Mouse (Mus musculus): ENCODE data around the gene Mettl26.

Mettl26 gene

DNA sequence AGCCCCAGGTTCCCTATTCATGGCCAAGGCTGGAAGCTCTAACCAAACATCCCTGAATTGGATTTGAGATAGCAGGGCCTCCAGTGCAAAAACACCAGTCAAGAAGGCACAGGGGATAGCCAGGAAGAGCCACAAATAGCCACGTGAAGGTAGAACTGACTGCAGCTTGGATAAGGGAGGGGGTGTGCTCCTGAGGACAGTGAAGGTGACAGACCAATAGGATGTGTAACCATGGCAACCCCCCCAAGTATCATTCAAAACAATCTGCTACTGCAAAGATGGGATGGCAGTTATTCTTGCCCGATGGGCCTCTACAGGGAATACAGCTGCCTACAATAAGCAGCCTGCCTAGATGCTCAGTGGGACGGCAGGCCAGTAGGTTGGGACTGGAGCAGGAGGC, 37.3 kb upstream of the Mettl26 start:
- no peak for DNase-seq (ENCODE audit: low spot score)

DNA sequence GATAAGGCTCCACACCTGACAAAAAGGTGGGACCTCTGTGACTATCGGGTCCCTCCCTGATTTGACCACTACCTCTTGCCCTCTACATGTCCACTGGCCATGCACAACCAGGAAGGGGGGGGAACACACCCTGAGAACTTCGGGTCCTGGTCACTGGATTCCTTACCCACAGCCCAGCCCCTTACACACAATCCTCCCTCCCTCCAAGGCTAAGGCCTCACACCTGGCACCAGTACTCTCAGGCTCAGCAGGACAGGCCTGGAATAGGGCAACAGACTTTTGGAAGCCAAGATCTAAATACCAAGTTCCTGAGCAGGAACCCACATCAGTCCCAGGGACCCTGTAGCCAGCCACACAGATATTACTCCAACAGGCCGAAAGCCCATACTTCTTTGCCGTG, 36.0 kb upstream of the Mettl26 start:
- no peak for DNase-seq (ENCODE audit: low spot score)

DNA sequence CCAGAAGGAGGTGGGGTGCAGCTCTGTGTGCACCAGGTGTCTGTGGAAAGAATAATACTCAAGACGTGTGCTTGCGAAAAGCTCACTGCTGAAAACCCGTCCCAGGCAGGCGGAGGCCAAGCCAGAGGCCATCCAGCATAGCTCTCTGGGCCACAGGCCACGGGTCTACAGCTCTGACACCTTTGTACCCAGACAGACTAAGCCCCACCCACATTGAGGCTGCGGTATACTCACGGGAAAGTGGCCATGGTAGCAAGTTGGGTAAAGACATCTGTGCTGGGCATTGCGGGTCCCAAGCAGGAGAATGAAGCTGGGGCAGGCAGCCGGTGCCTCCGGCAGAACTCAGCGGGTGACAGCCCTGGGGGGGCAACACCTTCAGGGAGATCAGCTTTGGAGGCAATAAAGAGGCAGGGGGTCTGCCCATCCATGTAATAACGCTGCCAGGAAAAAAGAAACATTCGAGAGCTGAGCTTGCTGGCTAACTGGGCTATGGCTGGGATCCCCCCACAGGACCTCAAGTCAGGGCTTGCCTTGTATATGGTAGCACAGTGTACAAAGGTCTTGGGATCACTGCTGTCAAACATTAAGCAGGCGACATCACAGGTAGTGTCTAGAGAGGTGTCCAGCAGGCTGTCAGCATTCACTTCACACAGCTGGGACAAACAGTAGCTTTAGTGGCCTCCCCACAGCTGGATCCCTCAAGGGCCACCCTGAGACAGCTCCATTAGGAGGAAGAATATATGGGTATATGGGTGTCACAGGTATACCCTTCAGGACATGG, 35.2 kb upstream of the Mettl26 start:
- DNase-seq (ENCODE audit: low spot score): no peak

DNA sequence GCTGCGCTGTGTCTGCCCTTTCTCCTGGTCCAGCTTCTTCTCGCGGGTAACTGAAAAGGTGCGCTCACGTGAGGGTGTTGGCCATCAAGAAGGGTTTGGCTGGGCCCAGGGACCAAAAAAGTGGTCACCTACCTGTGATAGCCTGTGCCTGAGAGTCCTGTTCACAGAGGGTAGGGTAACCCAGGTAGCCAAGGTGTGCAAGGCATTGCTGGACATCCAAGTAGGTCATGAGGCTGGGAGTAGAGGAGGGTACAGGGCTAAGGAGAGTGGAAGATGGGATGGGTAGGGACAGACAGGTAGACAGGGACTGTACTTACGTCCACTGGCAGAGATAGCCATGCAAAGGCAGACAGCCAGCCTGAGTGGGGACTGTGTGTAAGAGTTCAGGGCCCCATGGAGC, 34.4 kb upstream of the Mettl26 start:
- no peak for DNase-seq (ENCODE audit: low spot score)

DNA sequence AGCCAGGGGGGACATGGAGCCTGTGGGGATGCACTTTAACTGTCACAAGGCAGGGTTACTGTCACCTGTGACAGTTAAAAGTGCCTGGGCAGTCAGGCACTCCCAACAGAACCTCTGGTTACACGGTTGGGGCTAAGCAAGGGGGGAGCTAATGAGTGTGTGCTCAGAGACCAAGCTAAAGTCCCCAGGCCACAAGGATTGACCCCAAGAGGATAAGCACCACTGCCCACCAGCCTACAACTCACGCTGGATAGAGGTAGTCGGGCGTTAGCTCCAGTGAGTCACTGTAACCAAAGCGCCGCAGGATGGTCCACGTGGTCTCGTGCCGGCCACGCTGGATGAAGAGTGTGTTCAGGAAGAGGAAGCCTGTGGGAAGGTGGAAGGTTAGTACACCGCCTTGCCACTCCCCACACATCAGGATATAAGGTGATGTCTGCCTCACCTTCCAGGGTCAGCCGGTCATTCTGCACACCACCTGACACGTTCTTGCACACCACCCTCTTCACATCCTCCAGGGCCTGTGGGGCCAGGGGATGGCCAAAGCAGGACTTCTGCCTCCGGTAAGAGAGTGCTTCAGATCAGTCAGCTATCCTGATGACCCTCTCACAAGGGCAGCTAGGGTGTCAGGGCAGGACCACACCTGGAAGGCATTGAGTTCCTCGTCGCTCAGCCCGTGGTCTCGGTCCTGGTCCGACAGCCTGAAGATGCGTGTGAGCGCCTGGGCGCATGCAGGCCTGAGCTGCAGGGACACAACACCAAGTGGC, 33.6 kb upstream of the Mettl26 start, which contains the start of gene Gm20683:
Gm20683 (minus strand) TSS at position 647 of the 764 bp plus-strand sequence.
- DNase-seq (ENCODE audit: low spot score): no peak

DNA sequence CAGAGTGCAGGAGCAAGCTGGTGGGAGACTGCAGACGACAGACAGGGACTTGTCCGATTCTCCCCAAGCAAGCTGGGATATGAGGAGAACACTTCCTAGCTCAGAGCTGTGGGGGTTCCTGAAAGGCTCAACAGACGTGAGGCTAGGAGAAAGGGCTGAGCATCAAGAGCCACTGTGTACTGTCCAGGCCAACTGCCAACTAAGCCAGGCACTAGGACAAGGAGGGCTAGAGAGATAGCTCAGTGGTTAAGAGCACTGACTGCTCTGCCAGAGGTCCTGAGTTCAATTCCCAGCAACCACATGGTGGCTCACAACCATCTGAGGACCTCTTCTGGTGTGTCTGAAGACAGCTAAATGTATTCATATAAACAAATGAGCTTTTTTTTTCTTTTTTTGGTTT, 32.4 kb upstream of the Mettl26 start:
- no peak for DNase-seq (ENCODE audit: low spot score)

DNA sequence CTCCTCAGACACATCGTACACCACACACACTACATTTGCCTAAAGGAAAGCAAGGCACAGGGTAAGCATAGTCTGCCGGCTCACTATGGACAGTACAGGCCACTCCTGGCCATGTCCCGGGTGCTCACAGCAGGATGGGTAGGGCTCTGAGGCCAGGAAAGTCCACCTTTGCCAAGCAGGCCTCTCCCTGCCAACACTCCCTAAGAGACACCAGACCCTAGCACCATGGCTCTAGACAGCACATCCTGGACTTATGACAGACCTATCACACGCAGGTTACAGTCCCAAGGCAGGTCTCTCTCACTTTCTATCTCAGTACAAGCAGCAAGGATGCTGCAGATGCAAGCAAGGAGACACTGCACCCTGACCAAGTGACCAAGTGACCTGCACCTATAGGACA, 31.8 kb upstream of the Mettl26 start:
- DNase-seq (ENCODE audit: low spot score): no peak

DNA sequence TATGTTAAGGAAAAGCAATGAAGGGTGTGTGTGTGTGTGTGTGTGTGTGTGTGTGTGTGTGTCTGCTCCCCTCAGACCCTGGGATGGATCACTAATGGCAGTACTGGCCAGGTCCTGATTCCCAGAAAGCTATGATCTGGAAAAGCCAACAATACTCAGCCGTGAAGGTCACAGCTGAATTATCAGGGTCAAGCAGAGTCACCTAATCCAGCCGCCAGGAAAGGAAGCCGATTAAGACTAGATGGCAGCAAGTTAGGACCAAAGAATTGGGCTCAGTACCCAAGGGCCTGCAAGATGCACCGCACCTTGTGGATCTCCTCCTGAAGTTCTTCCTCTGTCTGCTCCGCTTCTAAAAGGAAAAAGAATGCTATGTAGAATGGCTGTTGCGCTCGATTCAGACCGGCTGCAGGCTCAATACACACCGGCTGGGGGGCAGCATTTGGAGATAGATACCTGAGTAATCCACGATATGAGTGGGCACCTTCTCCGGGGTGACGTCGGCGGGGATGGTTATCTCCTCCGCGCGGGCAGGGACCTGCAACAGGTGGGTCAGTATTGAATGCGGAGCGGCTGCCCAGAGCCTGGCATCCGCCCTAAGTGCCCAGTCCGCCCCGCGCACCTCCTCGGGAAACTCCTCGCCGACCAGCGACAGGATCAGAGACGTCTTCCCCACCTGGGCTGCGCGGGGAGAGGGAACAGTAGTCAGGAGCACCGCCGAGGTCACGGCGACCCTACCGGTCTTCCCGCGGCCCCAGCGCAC, 31.1 kb upstream of the Mettl26 start:
- no peak for DNase-seq (ENCODE audit: low spot score)

DNA sequence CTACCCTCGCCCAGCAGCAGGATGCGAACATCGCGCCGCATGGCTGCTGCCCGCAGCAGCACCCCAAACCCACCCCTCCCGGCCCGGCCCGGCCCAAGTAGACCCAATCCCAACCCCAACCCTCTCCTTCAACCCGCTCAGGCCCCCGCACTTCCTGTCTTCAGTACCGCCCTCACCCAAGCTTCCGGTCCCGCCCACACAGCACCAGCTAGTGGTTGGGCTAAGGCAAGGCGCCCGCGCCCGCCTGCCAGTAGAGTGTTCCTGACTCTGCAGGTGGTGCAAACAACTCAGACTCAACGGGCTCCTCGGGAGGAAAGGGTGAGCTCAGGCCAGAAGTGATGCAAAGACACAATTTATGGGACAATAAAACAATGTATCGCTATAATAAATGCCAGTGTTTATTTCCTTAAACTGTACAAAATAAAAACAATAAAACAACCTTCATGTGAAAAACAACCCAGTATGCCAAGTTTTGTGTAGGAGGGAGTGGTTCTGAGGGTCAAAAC, 30.4 kb upstream of the Mettl26 start, which contains the start of gene Rhot2:
Rhot2 (minus strand) TSS at position 456 of the 506 bp plus-strand sequence.
- peak; percentile 97 for DNase-seq (ENCODE audit: low spot score)

DNA sequence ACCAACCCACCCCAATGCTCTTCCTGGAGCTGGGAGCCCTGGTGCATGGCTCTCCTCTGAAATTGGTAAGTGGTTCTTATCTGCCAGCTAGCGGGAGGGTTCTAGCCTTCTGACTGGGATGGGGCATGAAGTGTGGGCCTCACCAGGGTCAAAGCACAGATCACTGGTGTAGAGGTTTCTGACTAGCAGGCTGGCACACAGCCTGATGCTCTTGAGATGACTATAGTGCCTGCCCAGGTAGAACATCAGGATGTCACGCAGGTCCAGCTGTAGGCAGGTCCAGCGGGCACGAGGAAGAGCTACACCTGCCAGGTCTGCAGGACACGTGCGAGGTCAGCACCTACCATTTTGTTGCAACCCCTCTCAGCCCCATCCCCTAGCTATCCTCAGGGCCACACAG, 14.6 kb upstream of the Mettl26 start:
- no peak for DNase-seq (ENCODE audit: low spot score)

DNA sequence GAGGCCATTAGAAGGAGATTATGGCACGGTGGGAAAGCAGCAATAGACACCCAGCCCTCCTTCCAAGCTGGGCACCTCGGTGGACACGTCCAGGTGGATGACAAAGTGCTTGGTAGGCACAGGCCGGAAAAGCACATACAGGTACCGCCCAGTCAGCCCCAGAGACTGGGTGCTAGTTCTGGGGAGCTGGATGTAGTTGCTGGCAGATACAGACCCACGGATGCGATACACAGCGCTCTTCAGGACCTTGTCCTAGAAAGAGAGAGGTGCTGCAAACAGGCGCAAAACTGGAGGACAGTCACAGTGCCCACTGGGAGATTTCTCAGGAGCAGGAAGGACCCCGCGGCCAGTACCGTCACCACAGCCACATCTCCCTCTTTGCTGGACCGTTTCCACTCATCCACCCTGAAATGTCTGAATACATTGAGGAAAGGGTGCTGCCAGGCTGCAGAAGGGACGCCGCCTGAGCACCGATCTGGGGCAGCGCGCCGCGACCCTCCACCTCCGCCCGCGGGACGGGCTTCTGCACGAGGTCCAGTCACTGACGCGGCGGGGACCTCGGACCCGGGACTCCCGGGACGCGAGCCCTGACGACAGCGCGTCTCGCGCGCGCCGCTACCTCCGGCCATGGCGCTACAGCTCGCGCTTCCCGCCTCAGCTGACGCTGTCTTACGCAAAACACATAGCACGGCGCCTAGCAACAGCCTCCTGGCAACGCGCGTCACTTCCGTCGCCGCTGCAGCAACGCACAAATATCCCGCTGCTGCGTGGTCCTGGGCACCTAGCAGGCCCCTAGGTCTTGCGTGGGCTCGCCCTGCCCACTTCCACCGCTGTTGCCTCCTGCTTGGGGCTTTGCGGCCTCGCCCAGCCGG, 13.8 kb upstream of the Mettl26 start, which contains the start of gene Wdr90:
Wdr90 (minus strand) TSS at position 670 of the 872 bp plus-strand sequence.
- peak; percentile 93 for DNase-seq (ENCODE audit: low spot score)

DNA sequence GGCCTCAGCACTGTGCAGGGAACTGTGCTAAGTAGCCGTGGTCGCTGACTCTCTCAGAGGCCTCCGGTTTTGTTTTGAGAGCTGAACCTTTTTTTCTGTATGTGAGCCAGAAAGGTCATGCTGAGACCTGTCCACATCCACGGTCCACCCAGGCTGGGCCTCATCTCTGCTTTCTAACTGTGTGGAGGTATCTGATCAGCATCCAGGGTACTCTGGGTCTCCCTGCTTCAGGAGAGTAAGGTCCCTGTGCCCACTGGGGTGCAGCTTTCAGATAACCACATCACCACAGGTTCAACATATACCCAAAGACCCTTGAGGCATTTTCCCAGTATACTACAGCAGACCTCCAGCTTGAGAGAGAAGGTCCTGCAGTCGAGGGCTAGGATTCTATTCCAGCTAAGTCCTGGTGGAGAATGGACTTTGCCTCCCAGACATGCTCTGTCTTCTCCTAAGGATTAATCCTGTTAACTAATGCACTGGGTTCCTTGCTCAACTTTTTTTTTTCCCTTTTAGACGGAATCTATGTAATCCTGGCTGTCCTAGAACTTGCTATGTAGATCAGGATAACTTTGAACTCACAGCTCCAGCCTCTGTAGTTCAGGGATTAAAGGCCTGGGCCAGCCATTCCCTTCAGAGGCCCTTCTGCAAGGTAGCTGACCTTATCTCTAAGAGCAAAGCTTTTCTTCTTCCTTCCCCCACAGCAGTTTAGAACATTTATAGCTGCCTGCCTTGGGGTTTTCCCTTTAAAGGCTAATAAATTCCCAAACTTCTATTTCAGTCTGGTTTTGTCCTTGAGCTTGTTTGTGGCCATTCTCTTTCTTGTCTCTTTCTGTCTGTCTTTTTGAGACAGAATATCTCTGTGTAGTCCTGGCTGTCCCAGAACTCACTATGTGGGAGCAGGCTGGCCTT, 12.9 kb upstream of the Mettl26 start:
- no peak for DNase-seq (ENCODE audit: low spot score)

DNA sequence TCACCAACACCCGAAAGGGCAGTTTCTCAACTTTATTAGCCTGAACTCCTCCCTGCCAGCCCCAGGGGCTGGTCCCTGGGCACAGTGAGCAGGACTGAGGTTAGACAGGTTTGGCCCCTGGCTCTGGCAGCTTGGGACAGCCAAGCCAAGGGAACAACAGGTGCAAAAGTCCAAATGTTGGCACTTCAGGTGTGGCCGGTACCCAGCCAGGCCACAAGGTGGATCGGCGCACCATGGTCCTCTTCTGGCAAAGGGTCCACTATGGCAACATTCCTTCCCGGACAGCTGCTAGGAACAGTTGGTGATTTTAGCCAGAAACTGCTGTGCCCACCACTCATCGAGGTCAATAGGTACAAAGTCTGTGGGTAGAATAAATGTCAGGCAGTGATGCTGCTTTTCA, 11.2 kb upstream of the Mettl26 start:
- DNase-seq (ENCODE audit: low spot score): no peak

DNA sequence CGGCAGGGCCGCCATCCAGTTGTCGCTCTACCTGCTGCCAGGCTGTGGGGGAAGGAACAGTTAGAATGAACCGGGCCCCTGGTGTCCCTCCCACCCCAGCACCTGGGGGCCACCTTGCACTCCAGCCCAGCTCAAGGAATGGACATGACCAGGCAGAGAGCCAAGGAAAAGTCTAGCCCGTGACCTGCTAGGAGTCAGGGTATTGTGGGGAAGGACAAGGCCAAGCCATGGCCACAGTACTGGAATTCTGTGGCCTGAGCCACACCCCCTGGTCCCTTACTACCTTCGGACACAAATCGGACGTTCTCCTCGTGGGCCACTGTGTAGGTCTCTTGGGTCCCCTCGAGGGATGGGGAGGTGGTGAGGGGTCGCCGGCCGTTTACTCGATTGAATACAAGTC, 10.6 kb upstream of the Mettl26 start:
- no peak for DNase-seq (ENCODE audit: low spot score)

DNA sequence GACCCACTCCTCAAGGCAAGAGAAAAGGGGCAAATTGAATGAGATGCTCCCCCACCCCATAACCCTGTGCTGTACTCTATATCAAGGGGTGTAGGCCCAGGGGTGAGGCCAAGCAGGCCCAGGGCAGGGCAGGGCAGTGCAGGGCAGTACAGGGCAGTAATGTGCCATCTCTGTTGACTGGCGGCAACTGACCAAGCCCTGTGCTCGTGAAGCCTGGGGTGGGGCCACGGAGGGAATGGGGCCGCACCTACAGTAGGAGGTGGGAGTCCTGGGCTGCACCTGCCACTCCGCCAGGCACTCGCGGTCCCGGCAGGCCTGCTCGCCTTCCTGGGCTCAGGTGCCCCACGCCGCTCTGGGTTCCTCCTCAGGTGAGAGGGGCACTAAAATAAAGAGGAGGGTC, 9.6 kb upstream of the Mettl26 start:
- DNase-seq (ENCODE audit: low spot score): no peak

DNA sequence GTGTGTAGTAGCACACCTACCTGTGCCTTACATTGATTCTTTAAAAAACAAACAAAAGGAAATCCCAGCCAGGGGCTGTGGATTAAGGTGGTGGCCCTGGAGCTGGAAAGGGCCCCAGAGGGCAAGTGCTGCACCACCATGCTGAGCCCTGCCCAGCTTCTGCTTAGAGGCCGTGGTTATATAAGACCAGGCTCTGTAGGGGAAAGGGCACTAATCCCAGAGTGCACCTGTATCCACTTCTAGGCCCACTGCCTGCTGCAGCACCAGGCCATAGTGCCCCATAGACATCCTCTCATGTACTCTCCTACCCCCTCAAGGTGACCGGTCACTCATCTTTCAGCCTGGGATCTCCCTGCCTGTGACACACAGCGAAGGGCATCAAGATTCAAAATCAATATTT, 8.7 kb upstream of the Mettl26 start:
- DNase-seq (ENCODE audit: low spot score): no peak

DNA sequence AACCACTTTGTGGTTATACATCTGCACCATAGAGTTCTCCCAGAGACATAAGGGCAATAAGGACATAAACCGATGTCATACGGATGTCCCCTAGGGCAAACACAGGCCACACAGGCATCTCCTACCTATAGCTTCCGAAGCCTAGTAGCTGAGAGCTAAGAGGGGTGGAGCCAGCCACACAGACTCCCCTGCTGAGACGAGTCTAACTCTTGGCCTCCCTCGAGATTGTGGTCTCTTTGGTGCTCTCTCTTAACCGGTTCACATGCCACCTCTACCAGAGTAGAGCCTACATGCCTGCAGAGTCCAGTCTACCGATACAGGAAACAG, 7.4 kb upstream of the Mettl26 start:
- no peak for DNase-seq (ENCODE audit: low spot score)

DNA sequence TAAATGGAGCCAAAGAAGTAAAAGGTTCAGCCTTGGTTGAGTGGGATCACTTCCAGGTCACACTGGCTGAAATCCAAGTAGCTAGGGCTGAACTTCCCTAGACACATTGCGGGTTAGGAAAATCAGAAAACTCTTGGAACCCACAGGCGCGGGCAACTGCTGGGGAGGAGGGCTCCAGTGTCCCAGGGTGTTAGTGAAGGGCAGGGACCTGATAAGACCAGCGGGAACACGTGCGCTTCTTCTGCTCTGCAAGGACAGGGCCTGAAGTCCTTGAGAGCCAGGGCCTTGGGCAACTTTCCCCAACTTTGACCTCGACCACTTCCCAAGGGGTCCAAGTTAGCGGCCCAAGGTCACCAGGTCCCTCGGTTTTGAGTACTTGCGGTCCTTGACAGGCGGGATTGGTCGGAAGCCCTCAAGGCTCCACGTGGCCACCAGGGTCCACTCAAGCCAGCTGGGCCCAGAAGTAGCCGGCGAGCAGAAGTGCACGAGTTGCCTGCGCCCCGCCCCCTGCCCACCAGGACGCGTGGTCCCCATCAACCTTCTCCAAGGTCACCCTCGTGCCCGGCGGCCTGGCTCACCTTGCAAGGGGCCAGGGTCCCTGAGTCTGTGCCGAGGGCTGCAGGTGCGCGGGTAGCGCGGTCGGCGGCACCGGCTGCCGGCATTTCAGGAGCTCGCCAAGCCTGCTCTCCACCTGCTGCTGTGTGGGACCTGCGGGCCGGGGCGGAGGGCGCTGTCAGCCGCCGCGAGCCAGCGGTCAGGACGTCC, 6.9 kb upstream of the Mettl26 start:
- peak; percentile 23 for DNase-seq (ENCODE audit: low spot score)

DNA sequence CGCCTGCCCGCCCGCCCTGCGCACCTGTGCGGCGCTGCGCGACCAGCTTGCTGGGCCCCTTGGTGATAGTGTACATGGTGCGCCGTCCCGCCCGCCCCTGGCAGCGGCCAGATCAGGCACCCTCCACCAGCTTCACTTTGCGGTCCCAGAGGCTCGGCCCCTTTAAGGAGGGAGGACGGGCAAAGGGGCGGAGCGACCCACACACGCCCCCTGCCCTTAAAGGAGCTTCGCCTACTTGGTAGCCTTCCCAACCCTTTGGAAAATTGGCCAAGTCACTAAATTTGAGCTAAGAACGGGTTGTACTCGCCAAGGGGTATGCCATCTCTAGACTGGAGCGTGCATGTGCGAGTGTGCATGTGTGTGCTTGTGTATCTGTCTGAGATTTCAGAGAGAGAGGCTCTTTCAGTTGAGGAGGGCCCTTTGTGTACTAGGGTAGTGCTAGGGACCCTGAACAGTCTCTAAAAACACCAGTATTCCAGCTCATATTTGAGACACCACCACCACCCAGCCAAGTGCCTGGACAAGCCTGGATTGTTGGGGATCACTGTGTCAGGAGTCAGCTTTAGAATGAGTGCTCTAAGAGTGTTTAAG, 6.2 kb upstream of the Mettl26 start, which contains the start of gene Mcrip2:
Mcrip2 (minus strand) TSS at position 164 of the 591 bp plus-strand sequence.
- peak; percentile 87 for DNase-seq (ENCODE audit: low spot score)
